ENCODE assay signal across 18 mouse cellular contexts in the genomic region with DNA sequence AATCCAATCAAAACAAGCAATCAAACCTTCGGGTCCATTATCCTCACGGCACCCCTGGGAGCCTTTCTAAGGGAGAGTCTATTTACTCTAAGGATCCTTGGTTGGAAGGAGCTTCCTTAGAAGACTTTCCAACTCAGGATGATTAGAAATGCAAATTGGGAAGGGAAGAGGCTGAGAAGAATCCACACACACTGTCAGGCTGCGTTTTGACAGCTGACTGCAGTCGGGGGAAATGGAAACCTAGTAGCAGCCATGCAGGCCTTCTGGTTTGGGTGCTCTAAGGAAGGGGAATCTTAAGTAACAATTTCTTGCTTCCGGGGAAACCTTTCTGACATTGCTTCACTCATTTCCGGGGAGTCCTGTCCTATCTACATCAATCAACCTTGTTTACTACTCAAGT.
DNase-seq lines count a peak whose midpoint lies in the region; ATAC-seq and TF ChIP-seq lines count a peak whose summit lies in the region.
"Had no signal": no experiment of that assay in that cellular context is flagged by ENCODE, and none has a peak within 500 bp of the region (broad histone marks: within the 10 kb centered on the region; RNA-seq: fewer than 3 reads in every experiment).

No protein-coding gene starts in this region.

- ATAC-seq in frontal cortex, adult (ENCODE audit: low TSS enrichment) = peak; percentile 45
- ATAC-seq in midbrain, postnatal 0 days (ENCODE audit: low FRiP score) = no peak
- ATAC-seq in midbrain, embryonic 16.5 days = no peak
- ATAC-seq in erythroid progenitor cell, adult 5-6 weeks (replicated peaks; ENCODE audit: low FRiP score, poor library complexity, severe bottlenecking) = no peak
- ATAC-seq: inflammation-experienced regulatory T-cells, adult 6 months; intestine, postnatal 0 days had no signal

- no peak overlapping the region for H3K4me3 ChIP-seq in midbrain, postnatal 0 days (ENCODE audit: low read depth, low read length)
- H3K4me3 ChIP-seq in midbrain, embryonic 16.5 days (ENCODE audit: low read depth, low read length) = no peak overlapping the region
- H3K4me3 ChIP-seq: embryonic facial prominence, embryonic 10.5 days; forebrain, embryonic 10.5 days; gastrocnemius, adult 2 months; heart, embryonic 12.5 days had no signal

- no peaks in the 10 kb centered on the region for H3K9me3 ChIP-seq in midbrain, postnatal 0 days (ENCODE audit: low read length)
- H3K9me3 ChIP-seq in midbrain, embryonic 16.5 days (replicated peaks; ENCODE audit: control insufficient read depth, low read length, poor library complexity, severe bottlenecking) = no peaks in the 10 kb centered on the region
- H3K9me3 ChIP-seq: embryonic facial prominence, embryonic 10.5 days; forebrain, embryonic 10.5 days; heart, embryonic 12.5 days had no signal

- no peaks in the 10 kb centered on the region for H3K4me1 ChIP-seq in midbrain, postnatal 0 days (ENCODE audit: insufficient read depth, low read length)
- H3K4me1 ChIP-seq in midbrain, embryonic 16.5 days (ENCODE audit: control insufficient read depth, insufficient read depth, low read length) = no peaks in the 10 kb centered on the region

- WGBS in midbrain, postnatal 0 days = 54% methylated on average over 6 of the region's 6 CpGs
- 44% methylated on average over 6 of the region's 6 CpGs for WGBS in midbrain, embryonic 16.5 days

- no peaks in the 10 kb centered on the region for H3K27me3 ChIP-seq in midbrain, postnatal 0 days (ENCODE audit: insufficient read depth, low read length)
- H3K27me3 ChIP-seq in midbrain, embryonic 16.5 days (ENCODE audit: control insufficient read depth, insufficient read depth, low read depth, low read length) = no peaks in the 10 kb centered on the region
- H3K27me3 ChIP-seq: heart, embryonic 12.5 days had no signal

- TF ChIP-seq POLR2A in brain, embryonic 14.5 days (IDR thresholded peaks at IDR 0.05; ENCODE audit: borderline replicate concordance, extremely low read depth, insufficient read depth, insufficient read length, poor library complexity, severe bottlenecking) = no peak

- DNase-seq in frontal cortex, postnatal 25 days (ENCODE audit: low spot score in 2 of 2) = no peak
- DNase-seq in midbrain, postnatal 0 days (ENCODE audit: low spot score) = peak; percentile 28
- DNase-seq in brain, embryonic 14.5 days (ENCODE audit: low read depth) = peak; percentile 19
- no peak for DNase-seq in cerebellum, postnatal 10 days
- DNase-seq: adrenal gland, adult 8-10 months; cerebellum, adult 18-20 months; cerebellum, adult 9-11 months; gastrocnemius, adult 2 months; gastrocnemius, postnatal 25 days; kidney, adult 8-10 months had no signal

- no peak for TF ChIP-seq CTCF in midbrain, postnatal 0 days (IDR thresholded peaks at IDR 0.05)
- no peak for TF ChIP-seq CTCF in brain, embryonic 14.5 days (IDR thresholded peaks at IDR 0.05; ENCODE audit: borderline replicate concordance, extremely low read depth, insufficient read depth, insufficient read length)

- H3K27ac ChIP-seq in midbrain, postnatal 0 days (ENCODE audit: low read depth, low read length) = no peak overlapping the region
- H3K27ac ChIP-seq in midbrain, embryonic 16.5 days (ENCODE audit: low read length) = no peak overlapping the region
- H3K27ac ChIP-seq: embryonic facial prominence, embryonic 10.5 days; forebrain, embryonic 10.5 days; gastrocnemius, adult 2 months had no signal

- no peaks in the 10 kb centered on the region for H3K36me3 ChIP-seq in midbrain, postnatal 0 days (ENCODE audit: insufficient read depth, low read length)
- H3K36me3 ChIP-seq in midbrain, embryonic 16.5 days (ENCODE audit: control insufficient read depth, insufficient read depth, low read length) = no peaks in the 10 kb centered on the region
- H3K36me3 ChIP-seq: embryonic facial prominence, embryonic 10.5 days; forebrain, embryonic 10.5 days; heart, embryonic 12.5 days had no signal

- no peak overlapping the region for H3K9ac ChIP-seq in midbrain, postnatal 0 days (replicated peaks; ENCODE audit: low read length, poor library complexity, severe bottlenecking)
- no peak overlapping the region for H3K9ac ChIP-seq in midbrain, embryonic 16.5 days (ENCODE audit: low read depth, low read length)
- H3K9ac ChIP-seq: heart, embryonic 12.5 days had no signal

- no peak overlapping the region for H3K4me2 ChIP-seq in midbrain, postnatal 0 days (ENCODE audit: low read depth, low read length, poor library complexity, severe bottlenecking)
- no peak overlapping the region for H3K4me2 ChIP-seq in midbrain, embryonic 16.5 days (ENCODE audit: low read length)
- H3K4me2 ChIP-seq: heart, embryonic 12.5 days had no signal

Comparison
In these comparisons a context has a peak if more than half of its experiments do, and no peak if none do; other contexts are left out.
1. DNase-seq: peak in midbrain, postnatal 0 days (single experiment) and brain, embryonic 14.5 days (single experiment); none in frontal cortex, postnatal 25 days (0 of 2) and cerebellum, postnatal 10 days (0 of 2).